In genomic region chr2:30077502-30078348, GRCm38 (mm10) we compare ENCODE assay signal across 8 mouse cellular contexts. TPM values are rescaled to one million over a fixed set of nuclear protein-coding genes. Genes with fewer than 3 reads are reported as not detected.
DNase-seq lines count a peak whose midpoint lies in the region; ATAC-seq and TF ChIP-seq lines count a peak whose summit lies in the region.

Gene Pkn3, plus strand, starts transcription at chr2:30077684.

- H3K4me1 ChIP-seq in ES-Bruce4 (ENCODE audit: control insufficient read depth, insufficient read depth, low read length) = peaks cover 6% of the 10 kb centered on the region
- H3K4me1 ChIP-seq in forebrain, embryonic 11.5 days (replicated peaks; ENCODE audit: control insufficient read depth, insufficient read depth, low read length) = peaks cover 5% of the 10 kb centered on the region
- H3K4me1 ChIP-seq in heart, embryonic 16.5 days (ENCODE audit: control insufficient read depth, insufficient read depth, low read length) = peaks cover 8% of the 10 kb centered on the region
- H3K4me1 ChIP-seq in lung, adult 2 months (ENCODE audit: control insufficient read depth, insufficient read depth, low read length) = no peaks in the 10 kb centered on the region
- peaks cover 9% of the 10 kb centered on the region; the same call in 1 of the 2 replicates for H3K4me1 ChIP-seq in neural tube, embryonic 14.5 days (ENCODE audit: control insufficient read depth, insufficient read depth, low read length)

- ATAC-seq in forebrain, embryonic 11.5 days (replicated peaks; ENCODE audit: low FRiP score) = peak; percentile 79
- ATAC-seq in heart, embryonic 16.5 days (replicated peaks; ENCODE audit: extremely low read depth, insufficient read depth, low FRiP score) = peak; percentile 68
- peak; percentile 66; the same call in 1 of the 2 replicates for ATAC-seq in neural tube, embryonic 14.5 days (ENCODE audit: low read depth)

- peak; percentile 98 for TF ChIP-seq CTCF in ES-Bruce4 (IDR thresholded peaks at IDR 0.05; ENCODE audit: low read depth, low read length)
- peak; percentile 70 for TF ChIP-seq CTCF in lung, adult 2 months (IDR thresholded peaks at IDR 0.05; ENCODE audit: insufficient read depth, low read length)

- DNase-seq in c-Kit-positive CD71-positive TER-119-negative erythroid progenitor cells, embryonic 14.5 days (ENCODE audit: low read depth) = peak; percentile 61
- DNase-seq in forebrain, embryonic 11.5 days (ENCODE audit: low spot score) = peak; percentile 95
- peak; percentile 86 to 88 for DNase-seq in kidney, postnatal 25 days
- DNase-seq in lung, adult 2 months = peak; percentile 84
- DNase-seq in testis, postnatal 10 days (ENCODE audit: low spot score) = peak; percentile 94

- H3K27ac ChIP-seq in ES-Bruce4 (ENCODE audit: insufficient read depth, low read length) = peak within 1 kb of the TSS; percentile 83
- peak within 1 kb of the TSS; percentile 68 for H3K27ac ChIP-seq in forebrain, embryonic 11.5 days (ENCODE audit: low read depth, low read length)
- peak within 1 kb of the TSS; percentile 85 for H3K27ac ChIP-seq in heart, embryonic 16.5 days (ENCODE audit: low read length)
- no peak within 1 kb of the TSS for H3K27ac ChIP-seq in neural tube, embryonic 14.5 days (ENCODE audit: low read depth, low read length)

- H3K9ac ChIP-seq in ES-Bruce4 (ENCODE audit: low read depth, poor library complexity, severe bottlenecking) = peak within 1 kb of the TSS; percentile 89
- peak within 1 kb of the TSS; percentile 78 for H3K9ac ChIP-seq in forebrain, embryonic 11.5 days (ENCODE audit: low read length)
- peak within 1 kb of the TSS; percentile 77 for H3K9ac ChIP-seq in heart, embryonic 16.5 days (ENCODE audit: low read length)
- H3K9ac ChIP-seq in neural tube, embryonic 14.5 days (replicated peaks; ENCODE audit: low read depth, low read length) = peak within 1 kb of the TSS; percentile 34; the same call in 1 of the 2 replicates

- peak within 1 kb of the TSS; percentile 82 for H3K4me3 ChIP-seq in ES-Bruce4 (ENCODE audit: low read depth, low read length)
- peak within 1 kb of the TSS; percentile 55 for H3K4me3 ChIP-seq in forebrain, embryonic 11.5 days (ENCODE audit: low read depth, low read length)
- peak within 1 kb of the TSS; percentile 69 for H3K4me3 ChIP-seq in heart, embryonic 16.5 days (ENCODE audit: low read length)
- peak within 1 kb of the TSS; percentile 63 for H3K4me3 ChIP-seq in lung, adult 2 months (replicated peaks; ENCODE audit: extremely low read depth, low read depth, low read length)
- peak within 1 kb of the TSS; percentile 35 for H3K4me3 ChIP-seq in neural tube, embryonic 14.5 days (ENCODE audit: low read depth, low read length)

- peaks cover 2% of the 10 kb centered on the region for H3K36me3 ChIP-seq in ES-Bruce4 (ENCODE audit: control insufficient read depth, insufficient read depth, low read length, poor library complexity, severe bottlenecking)
- no peaks in the 10 kb centered on the region for H3K36me3 ChIP-seq in forebrain, embryonic 11.5 days (ENCODE audit: control insufficient read depth, insufficient read depth, low read length)
- H3K36me3 ChIP-seq in heart, embryonic 16.5 days (ENCODE audit: control insufficient read depth, insufficient read depth) = peaks cover 3% of the 10 kb centered on the region
- peaks cover 2% of the 10 kb centered on the region for H3K36me3 ChIP-seq in neural tube, embryonic 14.5 days (ENCODE audit: control insufficient read depth, insufficient read depth, low read length)

- TF ChIP-seq EP300 in ES-Bruce4 (IDR thresholded peaks at IDR 0.05; ENCODE audit: insufficient read depth, low read depth, low read length) = no peak

- under 1% methylated on average over 53 of the region's 53 CpGs for WGBS in forebrain, embryonic 11.5 days
- under 1% methylated on average over 53 of the region's 53 CpGs for WGBS in heart, embryonic 16.5 days
- under 1% methylated on average over 53 of the region's 53 CpGs for WGBS in lung, adult 2 months
- WGBS in neural tube, embryonic 14.5 days = under 1% methylated on average over 53 of the region's 53 CpGs

- no peaks in the 10 kb centered on the region for H3K27me3 ChIP-seq in ES-Bruce4 (ENCODE audit: control insufficient read depth, insufficient read depth, low read length, poor library complexity, severe bottlenecking)
- H3K27me3 ChIP-seq in forebrain, embryonic 11.5 days (ENCODE audit: control insufficient read depth, insufficient read depth, low read length) = no peaks in the 10 kb centered on the region
- no peaks in the 10 kb centered on the region for H3K27me3 ChIP-seq in heart, embryonic 16.5 days (ENCODE audit: control insufficient read depth, insufficient read depth, low read length)
- H3K27me3 ChIP-seq in neural tube, embryonic 14.5 days (ENCODE audit: control insufficient read depth, insufficient read depth, low read length) = no peaks in the 10 kb centered on the region

- no peaks in the 10 kb centered on the region for H3K9me3 ChIP-seq in ES-Bruce4 (replicated peaks; ENCODE audit: control insufficient read depth, insufficient read depth, low read length, poor library complexity, severe bottlenecking)
- H3K9me3 ChIP-seq in forebrain, embryonic 11.5 days (ENCODE audit: control insufficient read depth, low read length) = no peaks in the 10 kb centered on the region
- no peaks in the 10 kb centered on the region for H3K9me3 ChIP-seq in heart, embryonic 16.5 days (replicated peaks; ENCODE audit: control insufficient read depth, low read length)
- H3K9me3 ChIP-seq in neural tube, embryonic 14.5 days (ENCODE audit: control insufficient read depth, low read length) = no peaks in the 10 kb centered on the region

- TF ChIP-seq POLR2A in ES-Bruce4 (IDR thresholded peaks at IDR 0.05; ENCODE audit: insufficient read depth, low read length) = no peak
- no peak; the same call in 1 of the 2 replicates for TF ChIP-seq POLR2A in lung, adult 2 months (IDR thresholded peaks at IDR 0.05; ENCODE audit: borderline replicate concordance, extremely low read depth, low read depth, low read length)

- peak within 1 kb of the TSS; percentile 93 for H3K4me2 ChIP-seq in forebrain, embryonic 11.5 days (ENCODE audit: low read depth, low read length, severe bottlenecking)
- H3K4me2 ChIP-seq in heart, embryonic 16.5 days (ENCODE audit: low read depth, low read length) = peak within 1 kb of the TSS; percentile 99
- H3K4me2 ChIP-seq in neural tube, embryonic 14.5 days (ENCODE audit: low read depth, low read length) = peak within 1 kb of the TSS; percentile 83

RNA-seq across cellular contexts. Expression of gene Pkn3, which starts in this region (rescaled TPM):
- polyA plus RNA-seq in ES-Bruce4 (2011; ENCODE audit: insufficient read depth, insufficient read length, low read depth, missing spikeins) = 15.2 and 17.2 TPM in 2 replicates
- 10.5 and 12.1 TPM in 2 replicates for polyA plus RNA-seq in forebrain, embryonic 11.5 days (2014; fragmentation: Nextera tagmentation; extraction: Ambion mirVana)
- 9.4 and 11.7 TPM in 2 replicates for polyA plus RNA-seq in heart, embryonic 16.5 days (2015; fragmentation: Nextera tagmentation; extraction: Ambion mirVana)
- 29.0 and 31.3 TPM in 2 replicates for polyA plus RNA-seq in lung, adult 2 months (2012; rRNA removed)
- polyA plus RNA-seq in neural tube, embryonic 14.5 days (2014; fragmentation: Nextera tagmentation; extraction: Ambion mirVana) = 0.70 and 1.5 TPM in 2 replicates

Comparison
In these comparisons a context has a peak if more than half of its experiments do, and no peak if none do; other contexts are left out.
1. H3K9ac ChIP-seq: peak in every context shown above with its lines; median percentile 89 in ES-Bruce4; 78 in forebrain, embryonic 11.5 days; 77 in heart, embryonic 16.5 days; 34 in neural tube, embryonic 14.5 days.